Mouse (Mus musculus) C2C12 (cell line): ENCODE measurements around the gene Zfand3.

Experiments used
- CEBPB ChIP-seq: IDR thresholded peaks from one replicate; pipeline ENCODE4 v1.6.1; 2011; ENCODE audit warnings: low read depth, mild to moderate bottlenecking, control low read depth, moderate library complexity
- CTCF ChIP-seq: IDR thresholded peaks from one replicate; pipeline ENCODE4 v1.5.1; 2011; ENCODE audit not compliant: control insufficient read depth, insufficient read depth, insufficient read length
- FOSL1 ChIP-seq: IDR thresholded peaks from one replicate; pipeline ENCODE4 v1.8.0; 2011; ENCODE audit warnings: mild to moderate bottlenecking, low read length; ENCODE audit not compliant: poor library complexity, insufficient read depth, severe bottlenecking
- MAX ChIP-seq: IDR thresholded peaks from one replicate; pipeline ENCODE4 v1.6.1; 2011; ENCODE audit warnings: mild to moderate bottlenecking, control low read depth
- USF1 ChIP-seq: IDR thresholded peaks from one replicate; pipeline ENCODE4 v1.6.1; 2011; ENCODE audit warnings: low read depth, mild to moderate bottlenecking, control low read depth, moderate library complexity

GRCm38 (mm10) chr17:29975731-29976130, 28.8 kb upstream of the Zfand3 start:
- TF ChIP-seq CTCF (peak; percentile 88), MAX (no peak), USF1 (no peak), CEBPB (no peak), FOSL1 (no peak)
